Mouse (Mus musculus) CH12.LX (cell line): ENCODE data around the gene Ccdc96. TPM values are rescaled to one million over a fixed set of nuclear protein-coding genes. Genes with fewer than 3 reads are reported as not detected.

ENCODE experiments used
- DNase-seq: peaks from one replicate; pipeline ENCODE4 v3.0.0-alpha.2; 2013; ENCODE audit errors: extremely low read depth
- H3K27ac ChIP-seq: 2 replicates; pipeline ENCODE4 v1.5.1; 2012; ENCODE audit warnings: low read depth, mild to moderate bottlenecking, control low read depth, moderate library complexity; ENCODE audit not compliant: insufficient read depth
- H3K27me3 ChIP-seq: replicated peaks from 2 replicates; pipeline ENCODE3; 2012; ENCODE audit warnings: inconsistent platforms
- H3K36me3 ChIP-seq, 2 experiments: replicated peaks in 1 of 2; 2 replicates each; pipeline versions ENCODE3 to v1.6.1; 2012; ENCODE audit warnings: inconsistent platforms in 1 of 2, low read length in 1 of 2, mild to moderate bottlenecking in 1 of 2, mixed read lengths in 1 of 2, moderate library complexity in 1 of 2; ENCODE audit not compliant: control insufficient read depth in 1 of 2, insufficient read depth in 1 of 2
- H3K4me1 ChIP-seq, 2 experiments: 2 replicates each; pipeline ENCODE4 v1.6.1; 2012; ENCODE audit warnings: inconsistent platforms in 1 of 2, moderate library complexity in 1 of 2; ENCODE audit not compliant: insufficient read depth in 2 of 2, control insufficient read depth in 1 of 2
- H3K4me2 ChIP-seq: 2 replicates; pipeline ENCODE4 v1.6.1; 2012; ENCODE audit warnings: low read depth, mild to moderate bottlenecking, control low read depth; ENCODE audit not compliant: poor library complexity, insufficient read depth, severe bottlenecking
- H3K4me3 ChIP-seq, 3 experiments: fragments of 150-350 bp in 1 of 3; sonication (generic) in 1 of 3; replicated peaks in 1 of 3; 2 replicates each; pipeline versions ENCODE3 to v1.5.1; 2011 to 2012; ENCODE audit warnings: low read depth in 2 of 3, low read length in 2 of 3, mild to moderate bottlenecking in 2 of 3, moderate library complexity in 2 of 3, control low read depth in 1 of 3, improper control_type of control experiment in 1 of 3, inconsistent platforms in 1 of 3, mixed read lengths in 1 of 3; ENCODE audit not compliant: poor library complexity in 1 of 3
- H3K79me2 ChIP-seq: replicated peaks from 2 replicates; pipeline ENCODE4 v1.6.1; 2012; ENCODE audit warnings: mild to moderate bottlenecking, moderate library complexity; ENCODE audit not compliant: control insufficient read depth, poor library complexity, insufficient read depth, severe bottlenecking; ENCODE audit errors: extremely low read depth
- H3K9ac ChIP-seq: 2 replicates; pipeline ENCODE4 v1.6.1; 2012; ENCODE audit warnings: low read depth, mild to moderate bottlenecking, control low read depth, moderate library complexity; ENCODE audit not compliant: insufficient read depth
- H3K9me3 ChIP-seq: replicated peaks from 2 replicates; pipeline ENCODE3; 2012; ENCODE audit warnings: low read length, inconsistent platforms, mixed read lengths
- CTCF ChIP-seq, 2 experiments: IDR thresholded peaks in 1 of 2; conservative IDR thresholded peaks in 1 of 2; 2 replicates each; pipeline ENCODE4 v1.5.1; 2011 to 2012; ENCODE audit warnings: low read depth in 2 of 2, low read length in 2 of 2, improper control_type of control experiment in 1 of 2, inconsistent platforms in 1 of 2, mild to moderate bottlenecking in 1 of 2, moderate library complexity in 1 of 2
- ELF1 ChIP-seq: IDR thresholded peaks from 2 replicates; pipeline ENCODE4 v1.6.1; 2014; ENCODE audit warnings: low read depth, mild to moderate bottlenecking, inconsistent platforms, low read length, improper control_type of control experiment
- EP300 ChIP-seq: IDR thresholded peaks from 2 replicates; pipeline ENCODE4 v1.6.1; 2011; ENCODE audit warnings: low read length, improper control_type of control experiment
- ETS1 ChIP-seq: conservative IDR thresholded peaks from 2 replicates; pipeline ENCODE4 v1.6.1; 2012; ENCODE audit warnings: low read depth, mild to moderate bottlenecking, inconsistent platforms, low read length, improper control_type of control experiment, moderate library complexity
- HCFC1 ChIP-seq: IDR thresholded peaks from 2 replicates; pipeline ENCODE4 v1.6.1; 2012; ENCODE audit warnings: low read depth, mild to moderate bottlenecking, inconsistent platforms, low read length, improper control_type of control experiment
- JUN ChIP-seq: IDR thresholded peaks from 2 replicates; pipeline ENCODE4 v1.6.1; 2011; ENCODE audit warnings: low read depth, mild to moderate bottlenecking, low read length, improper control_type of control experiment, moderate library complexity; ENCODE audit not compliant: insufficient read depth
- JUND ChIP-seq: conservative IDR thresholded peaks from 2 replicates; pipeline ENCODE4 v1.6.1; 2011; ENCODE audit warnings: low read depth, low read length, improper control_type of control experiment
- KAT2A ChIP-seq: IDR thresholded peaks from 2 replicates; pipeline ENCODE4 v1.6.1; 2012; ENCODE audit warnings: low read length, improper control_type of control experiment, inconsistent platforms; ENCODE audit not compliant: insufficient replicate concordance
- MAFK ChIP-seq: IDR thresholded peaks from 2 replicates; pipeline ENCODE4 v1.6.1; 2011; ENCODE audit warnings: low read length, improper control_type of control experiment; ENCODE audit not compliant: insufficient replicate concordance
- MYC ChIP-seq: IDR thresholded peaks from 2 replicates; pipeline ENCODE4 v1.6.1; 2011; ENCODE audit warnings: low read depth, mild to moderate bottlenecking, improper control_type of control experiment, low read length
- POLR2A ChIP-seq: IDR thresholded peaks from 2 replicates; pipeline ENCODE4 v1.6.1; 2011; ENCODE audit warnings: low read depth, mild to moderate bottlenecking, improper control_type of control experiment, low read length
- RCOR1 ChIP-seq: conservative IDR thresholded peaks from 2 replicates; pipeline ENCODE4 v1.6.1; 2012; ENCODE audit warnings: low read depth, mild to moderate bottlenecking, inconsistent platforms, low read length, improper control_type of control experiment
- SMC3 ChIP-seq: IDR thresholded peaks from 2 replicates; pipeline ENCODE4 v1.6.1; 2011; ENCODE audit warnings: low read depth, low read length, improper control_type of control experiment
- TBP ChIP-seq: conservative IDR thresholded peaks from 2 replicates; pipeline ENCODE4 v1.6.1; 2011; ENCODE audit warnings: low read depth, low read length, improper control_type of control experiment
- UBTF ChIP-seq: IDR thresholded peaks from 2 replicates; pipeline ENCODE4 v1.6.1; 2012; ENCODE audit warnings: low read depth, mild to moderate bottlenecking, inconsistent platforms, low read length, improper control_type of control experiment, moderate library complexity
- ZC3H11A ChIP-seq: IDR thresholded peaks from 2 replicates; pipeline ENCODE4 v1.6.1; 2012; ENCODE audit warnings: low read depth, mild to moderate bottlenecking, inconsistent platforms, low read length, improper control_type of control experiment
- ZMIZ1 ChIP-seq: IDR thresholded peaks from 2 replicates; pipeline ENCODE4 v1.6.1; 2012; ENCODE audit warnings: low read depth, mild to moderate bottlenecking, inconsistent platforms, low read length, improper control_type of control experiment
- dilution Hi-C: fragments of 300-500 bp; cut with MboI; formaldehyde crosslinking; loops from 2 replicates; pipeline ENCODE4 v1.14.3; 2020; ENCODE audit warnings: low sequenced_read_pairs; ENCODE audit not compliant: extremely low pct_unique_long_range_greater_than_20kb, extremely low pct_ligation_motif_present
- in situ Hi-C: fragments of 300-500 bp; cut with MboI; formaldehyde crosslinking; loops from 3 replicates; pipeline ENCODE4 v1.14.3; 2019; ENCODE audit warnings: low sequenced_read_pairs, low pct_ligation_motif_present, low pct_unique_long_range_greater_than_20kb, mixed read lengths
- polyA plus RNA-seq: library from polyadenylated mRNA; unstranded; fragments of >175 nt; gene quantifications from 2 replicates; pipeline ENCODE4 v1.2.1, GENCODE M21; 2012; ENCODE audit warnings: low read depth; ENCODE audit not compliant: insufficient read length
- total RNA-seq, 2 experiments: library from RNA; depleted of rRNA; stranded (reverse); fragments of 300-350 nt in 1 of 2; fragments of >200 nt in 1 of 2; gene quantifications; 2 replicates each; pipeline ENCODE4 v1.2.3; 2012 to 2014

Gene Ccdc96
- total and polyA plus RNA-seq, 3 experiments = 0.26 to 0.41 (median 0.34) TPM

GRCm38 (mm10) chr5:36478540-36479420 is 5.6 kb upstream of the Ccdc96 start:
- peaks cover 12 to 47% of the 10 kb centered on the region in 2 experiments for H3K4me1 ChIP-seq
- DNase-seq = no peak
- no peak for TF ChIP-seq JUN
- no peak for TF ChIP-seq EP300
- no peak for TF ChIP-seq CTCF (conservative IDR thresholded peaks at IDR 0.05 in 1 of 2, IDR thresholded peaks at IDR 0.05 in 1 of 2; ENCODE audit: low read depth in 2 of 2, low read length in 2 of 2)
- no peak for TF ChIP-seq TBP
- TF ChIP-seq KAT2A = no peak
- no peak for TF ChIP-seq ETS1
- TF ChIP-seq HCFC1 = no peak
- no peak for TF ChIP-seq JUND
- no peak for TF ChIP-seq SMC3
- TF ChIP-seq RCOR1 = no peak
- no peak for TF ChIP-seq ZMIZ1
- no peak for TF ChIP-seq POLR2A
- no peak for TF ChIP-seq ELF1
- TF ChIP-seq ZC3H11A = no peak
- H3K9me3 ChIP-seq = no peaks in the 10 kb centered on the region
- H3K27ac ChIP-seq = no peak overlapping the region
- no peak overlapping the region for H3K4me2 ChIP-seq
- peaks cover 12 to 69% of the 10 kb centered on the region in 2 experiments for H3K36me3 ChIP-seq
- no peak overlapping the region for H3K9ac ChIP-seq
- dilution Hi-C loops (no loop called here), in situ Hi-C loops (loop anchor here (5.0 kb wide), 1 partner anchor 34 kb away; no protein-coding TSS in a partner anchor)
- H3K27me3 ChIP-seq = no peaks in the 10 kb centered on the region
- peaks cover 12% of the 10 kb centered on the region for H3K79me2 ChIP-seq
- H3K4me3 ChIP-seq = no peak overlapping the region

GRCm38 (mm10) chr5:36479735-36480134 is 4.7 kb upstream of the Ccdc96 start:
- no peak for DNase-seq
- H3K27me3 ChIP-seq = no peaks in the 10 kb centered on the region
- H3K4me2 ChIP-seq = no peak overlapping the region
- in situ Hi-C loops = loop anchor here (5.0 kb wide), 3 partner anchors 33 to 263 kb away; no protein-coding TSS in a partner anchor
- H3K9ac ChIP-seq = no peak overlapping the region
- no peak for TF ChIP-seq SMC3
- TF ChIP-seq MYC = no peak
- no peak for TF ChIP-seq ZC3H11A
- no peak for TF ChIP-seq EP300
- no peak for TF ChIP-seq UBTF
- no peak for TF ChIP-seq MAFK
- no peak for TF ChIP-seq RCOR1
- H3K36me3 ChIP-seq = peaks cover 10 to 63% of the 10 kb centered on the region in 2 experiments
- H3K4me1 ChIP-seq = peaks cover 13 to 50% of the 10 kb centered on the region in 2 experiments
- no peak overlapping the region for H3K4me3 ChIP-seq
- dilution Hi-C loops = no loop called here
- H3K27ac ChIP-seq = no peak overlapping the region
- no peaks in the 10 kb centered on the region for H3K9me3 ChIP-seq
- peaks cover 12% of the 10 kb centered on the region for H3K79me2 ChIP-seq
